Mouse (Mus musculus) forebrain, embryonic 16.5 days (tissue): ENCODE results near the gene Tiam2. TPM values are rescaled to one million over a fixed set of nuclear protein-coding genes. Genes with fewer than 3 reads are reported as not detected.

ENCODE experiments used
- ATAC-seq: fragments of 200-750 bp; cut with Nextera tagmentation; 2 replicates; pipeline ENCODE4 v1.8.0; 2017; ENCODE audit warnings: mild to moderate bottlenecking, moderate library complexity
- H3K27ac ChIP-seq: fragments of 300-500 bp; sonication (generic); 2 replicates; pipeline ENCODE4 v1.5.1; 2014; ENCODE audit warnings: low read length, control low read depth
- H3K27me3 ChIP-seq: fragments of 300-500 bp; sonication (generic); replicated peaks from 2 replicates; pipeline ENCODE4 v1.6.1; 2014; ENCODE audit warnings: low read length; ENCODE audit not compliant: control insufficient read depth, insufficient read depth
- H3K36me3 ChIP-seq: fragments of 300-500 bp; sonication (generic); 2 replicates; pipeline ENCODE4 v1.6.1; 2014; ENCODE audit not compliant: control insufficient read depth, insufficient read depth
- H3K4me1 ChIP-seq: fragments of 300-500 bp; sonication (generic); replicated peaks from 2 replicates; pipeline ENCODE4 v1.6.1; 2014; ENCODE audit warnings: low read length; ENCODE audit not compliant: control insufficient read depth, insufficient read depth
- H3K4me2 ChIP-seq: fragments of 300-500 bp; sonication (generic); 2 replicates; pipeline ENCODE4 v1.6.1; 2014; ENCODE audit warnings: mild to moderate bottlenecking, low read length, control low read depth
- H3K4me3 ChIP-seq: fragments of 300-500 bp; sonication (generic); replicated peaks from 2 replicates; pipeline ENCODE4 v1.5.1; 2014; ENCODE audit warnings: mild to moderate bottlenecking, low read length, control low read depth
- H3K9ac ChIP-seq: fragments of 300-500 bp; sonication (generic); replicated peaks from 2 replicates; pipeline ENCODE4 v1.6.1; 2014; ENCODE audit warnings: low read depth, low read length, control low read depth
- H3K9me3 ChIP-seq: fragments of 300-500 bp; sonication (generic); 2 replicates; pipeline ENCODE4 v1.6.1; 2016; ENCODE audit warnings: low read length; ENCODE audit not compliant: control insufficient read depth
- WGBS: fragments of 180-500 bp; shearing (Covaris S2); extraction: QIAGEN DNeasy Blood & Tissue Kit; methylation state at CpG from one replicate; pipeline ENCODE4 v1.1.7; 2014; 5-methylcytosine and 5-hydroxymethylcytosine counted together
- polyA plus RNA-seq: library from polyadenylated mRNA; unstranded; fragments of >200 nt; fragmentation: Nextera tagmentation; extraction: Ambion mirVana; gene quantifications from 2 replicates; pipeline ENCODE4 v1.2.1, GENCODE M21; 2015

Tiam2 gene
- polyA plus RNA-seq, 1 experiment from 2014 or later: 137 TPM

GRCm38 (mm10) chr17:3562405-3562804 is 236.0 kb downstream of the Tiam2 start:
- ATAC-seq: no peak
- 64% methylated on average over 8 of the region's 8 CpGs for WGBS
- no peak overlapping the region for H3K27ac ChIP-seq

DNA sequence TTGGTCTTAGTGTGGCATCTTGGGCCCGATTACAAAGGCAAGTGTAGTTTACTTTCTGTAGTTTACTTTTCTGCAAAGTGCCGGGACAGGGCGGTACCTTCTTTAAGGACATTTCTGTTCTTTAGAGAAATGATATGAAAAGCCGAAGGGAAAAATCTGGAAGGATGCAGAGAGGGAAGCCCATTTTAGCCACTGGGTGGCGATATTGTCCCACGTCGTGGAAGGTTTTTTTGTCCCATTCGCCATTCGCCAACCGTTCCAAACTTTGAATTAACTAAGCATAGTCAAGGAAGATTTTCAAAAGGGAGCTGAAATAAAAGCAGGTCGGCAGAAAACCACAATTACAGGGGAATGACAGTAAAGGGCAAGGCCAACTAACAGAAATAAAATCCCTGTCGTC is 244.5 kb downstream of the Tiam2 start:
- H3K27me3 ChIP-seq: no peaks in the 10 kb centered on the region
- H3K4me2 ChIP-seq: no peak overlapping the region
- H3K27ac ChIP-seq: no peak overlapping the region
- 4% methylated on average over 12 of the region's 12 CpGs for WGBS
- no peaks in the 10 kb centered on the region for H3K36me3 ChIP-seq
- no peaks in the 10 kb centered on the region; the same call in 1 of the 2 replicates for H3K4me1 ChIP-seq
- no peak overlapping the region for H3K4me3 ChIP-seq
- ATAC-seq: peak; percentile 36; the same call in 1 of the 2 replicates
- no peak overlapping the region for H3K9ac ChIP-seq
- H3K9me3 ChIP-seq: no peaks in the 10 kb centered on the region

More at GRCm38 (mm10) chr17:3562405-3562804, 236.0 kb downstream of the Tiam2 start:
- no peaks in the 10 kb centered on the region for H3K36me3 ChIP-seq
- no peak overlapping the region for H3K9ac ChIP-seq
- H3K9me3 ChIP-seq: no peaks in the 10 kb centered on the region
- no peaks in the 10 kb centered on the region for H3K27me3 ChIP-seq
- 0 out of 2 replicates have a peak, but pooled peaks cover 3% of the 10 kb centered on the region for H3K4me1 ChIP-seq
- no peak overlapping the region for H3K4me3 ChIP-seq
- H3K4me2 ChIP-seq: no peak overlapping the region

Other genes with a start within 250 kb of the Tiam2 start
- 17.0 and 19.2 TPM in 2 replicates for gene Scaf8, start 211.6 kb upstream of the Tiam2 start, polyA plus RNA-seq
- gene Cldn20, start 206.0 kb downstream of the Tiam2 start, polyA plus RNA-seq: 1.0 and 1.2 TPM in 2 replicates
- 13.0 and 13.6 TPM in 2 replicates for gene Tfb1m, start 231.2 kb downstream of the Tiam2 start, polyA plus RNA-seq